Mouse (Mus musculus) stomach, postnatal 0 days (tissue): ENCODE results near the gene Shisa7.

Source experiments
- CTCF ChIP-seq: IDR thresholded peaks from 2 replicates; pipeline ENCODE4 v1.5.1; 2016; ENCODE audit warnings: antibody characterized with exemption, low read depth, mild to moderate bottlenecking, moderate library complexity
- EP300 ChIP-seq: optimal IDR thresholded peaks from 2 replicates; pipeline ENCODE3; 2016; ENCODE audit warnings: antibody characterized with exemption

DNA sequence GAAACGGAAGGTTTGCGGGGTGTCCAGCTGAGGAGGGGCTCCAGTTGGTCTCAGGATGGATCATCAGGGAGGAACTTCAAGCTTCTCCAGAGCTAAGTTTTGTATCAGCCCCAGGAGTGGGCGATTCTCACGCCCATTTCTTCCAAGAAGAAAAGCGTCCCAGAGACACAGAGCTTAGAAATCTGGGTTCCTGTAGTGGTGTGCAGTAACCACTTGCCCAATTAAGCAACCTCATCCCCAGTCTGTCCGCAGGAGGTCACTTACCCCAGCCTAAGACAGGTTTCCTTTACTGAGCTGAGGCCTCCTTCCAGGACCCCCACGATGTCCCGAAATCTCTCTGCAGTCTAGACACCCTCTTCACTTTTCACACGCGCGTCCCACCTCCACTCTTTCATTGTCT lies 32.7 kb upstream of the Shisa7 start:
- no peak for TF ChIP-seq EP300
- TF ChIP-seq CTCF: no peak
